Mouse (Mus musculus) inflammation-experienced regulatory T-cells, adult 16 weeks (primary cell): ENCODE data around the gene C9. TPM values are rescaled to one million over a fixed set of nuclear protein-coding genes. Genes with fewer than 3 reads are reported as not detected.

Experiments used
- polyA plus RNA-seq: library from polyadenylated mRNA; unstranded; fragments of 100-300 nt; shearing (Covaris generic); gene quantifications from one replicate; pipeline ENCODE4 v1.2.1, GENCODE M21; 2017

Gene C9
- polyA plus RNA-seq: not detected

DNA sequence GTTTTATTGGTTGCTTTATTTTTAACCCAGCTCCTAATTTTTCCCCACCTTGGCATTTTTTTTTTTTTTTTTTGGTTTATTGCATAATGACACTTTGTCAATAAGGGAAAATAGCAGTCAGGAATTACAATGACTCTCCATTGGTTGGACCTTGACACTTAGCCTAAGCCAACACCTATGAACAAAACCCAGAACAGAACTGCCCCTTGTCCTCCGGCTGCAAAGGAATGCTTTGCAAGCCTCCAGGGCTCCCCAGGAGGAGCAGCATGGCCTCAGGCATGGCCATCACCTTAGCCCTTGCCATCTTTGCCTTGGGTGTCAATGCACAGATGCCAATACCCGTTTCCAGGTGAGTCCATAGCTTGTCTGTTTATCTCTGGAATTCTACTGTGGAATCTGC lies at the start of gene C9:
C9 (plus strand) TSS at position 193 of the 400 bp plus-strand sequence.

DNA sequence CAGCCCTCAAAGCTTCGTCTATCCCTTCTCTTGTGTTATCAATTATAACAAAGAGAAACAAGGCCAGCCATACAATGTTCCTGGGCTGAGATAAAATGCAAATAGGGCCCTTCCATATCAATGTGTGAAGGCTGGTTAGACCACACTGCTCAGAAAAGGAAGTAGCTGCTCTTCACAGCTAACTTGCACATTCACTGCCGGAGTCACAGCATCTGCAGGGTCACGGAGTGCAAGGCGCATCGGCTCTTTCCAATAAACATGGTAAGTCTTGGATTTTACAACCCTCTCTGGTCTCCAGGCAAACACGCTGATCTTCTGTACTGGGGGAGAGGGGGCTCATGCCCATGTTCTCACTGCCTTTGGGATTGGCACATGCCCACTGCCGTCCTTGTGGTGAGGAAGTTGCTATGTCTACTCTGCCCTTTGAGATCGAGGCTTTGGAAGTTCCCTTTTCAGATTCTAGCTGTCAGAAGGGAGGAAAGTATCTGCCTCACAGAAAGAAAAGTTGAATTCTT lies 77.6 kb downstream of the C9 start, which contains the start of gene Fyb:
Fyb (plus strand) TSS at position 201 of the 515 bp plus-strand sequence.

Other genes with a start within 250 kb of the C9 start
- gene Dab2, start 145.5 kb upstream of the C9 start, polyA plus RNA-seq: not detected
- gene Fyb, start 77.5 kb downstream of the C9 start, polyA plus RNA-seq: 689 TPM